Mouse (Mus musculus) bone marrow macrophage, adult 2 months (primary cell): Measurements from ENCODE around the gene Rnf169.

ENCODE experiments used
- CTCF ChIP-seq: IDR thresholded peaks from 2 replicates; pipeline ENCODE4 v1.5.1; 2012; ENCODE audit warnings: low read depth, mild to moderate bottlenecking, low read length, moderate library complexity
- POLR2A ChIP-seq: IDR thresholded peaks from 2 replicates; pipeline ENCODE4 v1.6.1; 2012; ENCODE audit warnings: mild to moderate bottlenecking, low read depth, low read length, borderline replicate concordance

GRCm38 (mm10) chr7:99876345-99876744, 103.9 kb downstream of the Rnf169 start:
- no peak for TF ChIP-seq POLR2A
- peak; percentile 95 for TF ChIP-seq CTCF
